9 mouse cellular contexts compared by ENCODE assay signal in genomic region chr9:61537316-61538189, GRCm38 (mm10).
A peak's percentile ranks its signal among the peaks of the same experiment; 100 is the strongest.
DNase-seq lines count a peak whose midpoint lies in the region; TF ChIP-seq lines count a peak whose summit lies in the region.
"Had no signal": no experiment of that assay in that cellular context is flagged by ENCODE, and none has a peak within 500 bp of the region (broad histone marks: within the 10 kb centered on the region; RNA-seq: fewer than 3 reads in every experiment).

No protein-coding gene starts in this region.

- no peak for TF ChIP-seq CTCF in left cerebral cortex, adult 2 months (IDR thresholded peaks at IDR 0.05)

- no peak overlapping the region for H3K27ac ChIP-seq in left cerebral cortex, adult 2 months

- peak; percentile 30 for DNase-seq in ES-CJ7 (ENCODE audit: low read depth, low spot score)
- DNase-seq in embryo, embryonic 10 days (ENCODE audit: low spot score), result peak; percentile 54
- peak; percentile 67 for DNase-seq in forelimb bud, embryonic 11.5 days (ENCODE audit: low read depth, low spot score)
- peak; percentile 54 for DNase-seq in mesoderm, embryonic 11.5 days (ENCODE audit: low read depth, low spot score)
- no peak for DNase-seq in ovary, adult 18-20 months (ENCODE audit: low spot score)
- no peak for DNase-seq in gastrocnemius, postnatal 36 days
- no peak for DNase-seq in left cerebral cortex, adult 2 months (ENCODE audit: extremely low spot score in 1 of 2, low spot score in 2 of 2)
- no peak for DNase-seq in cerebellum, postnatal 36 days
- DNase-seq: thymus, postnatal 25 days had no signal

- no peak overlapping the region for H3K4me3 ChIP-seq in left cerebral cortex, adult 2 months

- intact Hi-C loops in gastrocnemius, postnatal 36 days (cut with DNase I), result no loop called here
- intact Hi-C loops in left cerebral cortex, adult 2 months (cut with DNase I), result no loop called here

Comparison
In these comparisons a context has a peak if more than half of its experiments do, and no peak if none do; other contexts are left out.
1. DNase-seq: peak in ES-CJ7 (single experiment), embryo, embryonic 10 days (single experiment), forelimb bud, embryonic 11.5 days (single experiment) and mesoderm, embryonic 11.5 days (single experiment); none in ovary, adult 18-20 months (single experiment), gastrocnemius, postnatal 36 days (0 of 2), left cerebral cortex, adult 2 months (0 of 2) and cerebellum, postnatal 36 days (0 of 2).